Mouse (Mus musculus) kidney, adult 9 months (tissue): ENCODE measurements around the gene Btbd9.

Experiments used
- DNase-seq: peaks from one replicate; pipeline ENCODE4 v3.0.0; 2022

The Btbd9 gene

GRCm38 (mm10) chr17:30237600-30237999 lies 338.7 kb downstream of the Btbd9 start:
- DNase-seq, result peak; percentile 31

- DNase-seq, result no peak
Observed at GRCm38 (mm10) chr17:30236611-30237010, 339.7 kb downstream of the Btbd9 start.

- no peak for DNase-seq
Observed at GRCm38 (mm10) chr17:30235380-30235779, 340.9 kb downstream of the Btbd9 start.

- no peak for DNase-seq
Observed at GRCm38 (mm10) chr17:30232698-30233097, 343.6 kb downstream of the Btbd9 start.

GRCm38 (mm10) chr17:30231483-30231882 lies 344.8 kb downstream of the Btbd9 start:
- DNase-seq, result no peak

GRCm38 (mm10) chr17:30230428-30230827 lies 345.9 kb downstream of the Btbd9 start:
- DNase-seq, result no peak

GRCm38 (mm10) chr17:30228439-30229215 lies 347.7 kb downstream of the Btbd9 start:
- no peak for DNase-seq

- DNase-seq, result no peak
Observed at GRCm38 (mm10) chr17:30225030-30225740, 351.1 kb downstream of the Btbd9 start.

GRCm38 (mm10) chr17:30222837-30223236 lies 353.5 kb downstream of the Btbd9 start:
- DNase-seq, result no peak

- no peak for DNase-seq
Observed at GRCm38 (mm10) chr17:30222361-30222760, 353.9 kb downstream of the Btbd9 start.

GRCm38 (mm10) chr17:30221677-30222076 lies 354.6 kb downstream of the Btbd9 start:
- no peak for DNase-seq

GRCm38 (mm10) chr17:30215741-30216140 lies 360.5 kb downstream of the Btbd9 start:
- DNase-seq, result no peak

GRCm38 (mm10) chr17:30214393-30214792 lies 361.9 kb downstream of the Btbd9 start:
- no peak for DNase-seq

- no peak for DNase-seq
Observed at GRCm38 (mm10) chr17:30213371-30213770, 362.9 kb downstream of the Btbd9 start.

GRCm38 (mm10) chr17:30212647-30213046 lies 363.6 kb downstream of the Btbd9 start:
- DNase-seq, result no peak

GRCm38 (mm10) chr17:30210936-30211335 lies 365.4 kb downstream of the Btbd9 start:
- DNase-seq, result peak; percentile 35

- DNase-seq, result no peak
Observed at GRCm38 (mm10) chr17:30210262-30210661, 366.0 kb downstream of the Btbd9 start.

- DNase-seq, result no peak
Observed at GRCm38 (mm10) chr17:30205062-30205825, 371.0 kb downstream of the Btbd9 start.

GRCm38 (mm10) chr17:30200283-30200682 lies 376.0 kb downstream of the Btbd9 start:
- DNase-seq, result no peak

- peak; percentile 42 for DNase-seq
Observed at GRCm38 (mm10) chr17:30199374-30200247, 376.7 kb downstream of the Btbd9 start.

GRCm38 (mm10) chr17:30198422-30198821 lies 377.9 kb downstream of the Btbd9 start:
- DNase-seq, result no peak

GRCm38 (mm10) chr17:30197280-30198030 lies 378.8 kb downstream of the Btbd9 start:
- no peak for DNase-seq
